Mouse (Mus musculus) layer of hippocampus, adult 9-10 months (tissue): ENCODE data around the gene Srsf3.

Source experiments
- DNase-seq: peaks from one replicate; pipeline ENCODE4 v3.0.0; 2022; ENCODE audit warnings: low spot score

The Srsf3 gene

DNA sequence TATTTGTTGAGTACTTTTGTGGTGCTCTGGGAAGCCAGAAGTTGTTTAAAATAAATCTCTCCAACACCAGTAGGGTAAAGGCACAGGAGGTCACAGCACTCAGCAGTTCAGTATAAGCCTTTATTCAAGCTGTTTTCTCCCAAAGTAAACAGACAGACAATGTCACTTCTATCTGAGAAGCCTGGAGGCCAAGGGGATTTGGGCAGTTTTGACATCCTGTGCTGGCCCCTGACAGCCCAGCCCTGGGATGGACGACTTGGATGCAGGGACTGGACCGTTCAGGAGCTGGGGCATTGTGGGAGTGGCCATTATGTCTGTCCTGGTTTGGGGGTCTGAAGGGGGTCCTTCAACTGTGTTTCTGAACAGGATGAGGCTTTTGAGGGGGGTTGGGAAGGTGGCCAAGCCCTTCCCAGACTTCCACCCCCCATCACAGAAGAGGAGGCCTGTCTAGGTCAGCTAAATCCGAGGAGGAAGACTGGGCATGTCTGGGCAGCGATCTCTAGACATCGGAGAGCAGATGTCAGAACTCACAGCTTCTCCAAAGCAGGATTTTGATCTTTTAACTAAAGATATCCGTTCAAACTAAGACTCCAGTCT, 59.0 kb downstream of the Srsf3 start:
- no peak for DNase-seq

DNA sequence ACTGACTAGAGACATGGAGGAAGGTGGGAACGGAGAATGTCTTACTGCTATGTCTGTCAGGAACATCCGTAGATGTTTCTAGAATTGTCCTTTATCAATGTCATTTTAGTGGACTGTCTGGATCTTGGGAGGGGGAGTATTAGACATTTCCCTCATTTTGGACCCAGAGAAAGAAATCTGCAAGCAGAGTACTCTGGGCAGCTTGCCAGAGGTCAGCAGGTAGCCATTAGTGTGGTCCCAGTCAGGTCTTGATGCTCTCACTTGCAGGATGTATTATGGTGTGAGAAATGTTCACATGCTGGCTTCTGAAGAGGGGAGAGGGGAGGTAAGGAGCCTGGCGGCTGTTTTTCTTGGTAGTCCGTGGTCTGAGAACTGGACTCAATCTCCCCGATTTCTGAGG, 60.1 kb downstream of the Srsf3 start:
- DNase-seq: no peak
